Mouse (Mus musculus) ES-E14 (cell line): ENCODE data around the gene Isy1. TPM values are rescaled to one million over a fixed set of nuclear protein-coding genes. Genes with fewer than 3 reads are reported as not detected.

ENCODE experiments used
- DNase-seq: peaks from one replicate; pipeline ENCODE4 v3.0.0-alpha.2; 2013; ENCODE audit warnings: low read depth, low spot score
- H3K27ac ChIP-seq: 2 replicates; pipeline ENCODE4 v1.5.1; 2012; ENCODE audit warnings: low read depth, mild to moderate bottlenecking, low read length, moderate library complexity, mixed read lengths; ENCODE audit not compliant: poor library complexity, insufficient read depth, severe bottlenecking
- H3K36me3 ChIP-seq: 2 replicates; pipeline ENCODE4 v1.6.1; 2012; ENCODE audit warnings: mild to moderate bottlenecking, low read length, moderate library complexity, mixed read lengths; ENCODE audit not compliant: control insufficient read depth, poor library complexity, insufficient read depth, severe bottlenecking
- H3K4me1 ChIP-seq, 2 experiments: fragments of 150-350 bp in 1 of 2; sonication (generic) in 1 of 2; 2 replicates each; pipeline ENCODE4 v1.6.1; 2012; ENCODE audit warnings: low read length in 2 of 2, mild to moderate bottlenecking in 1 of 2, mixed read lengths in 1 of 2; ENCODE audit not compliant: control insufficient read depth in 2 of 2, insufficient read depth in 2 of 2, poor library complexity in 1 of 2
- H3K4me3 ChIP-seq, 2 experiments: fragments of 150-350 bp in 1 of 2; sonication (generic) in 1 of 2; 2 replicates each; pipeline ENCODE4 v1.5.1; 2012; ENCODE audit warnings: low read length in 2 of 2, low read depth in 1 of 2, mild to moderate bottlenecking in 1 of 2, mixed read lengths in 1 of 2; ENCODE audit not compliant: insufficient read depth in 1 of 2, poor library complexity in 1 of 2, severe bottlenecking in 1 of 2
- H3K9ac ChIP-seq: 2 replicates; pipeline ENCODE4 v1.6.1; 2012; ENCODE audit warnings: low read depth, mild to moderate bottlenecking, low read length, mixed read lengths; ENCODE audit not compliant: poor library complexity, insufficient read depth, severe bottlenecking
- H3K9me3 ChIP-seq: fragments of 150-350 bp; sonication (generic); 2 replicates; pipeline ENCODE4 v1.6.1; 2012; ENCODE audit warnings: low read depth, mild to moderate bottlenecking, low read length; ENCODE audit not compliant: control insufficient read depth, insufficient read depth
- CHD2 ChIP-seq: IDR thresholded peaks from 2 replicates; pipeline ENCODE4 v1.6.1; 2014; ENCODE audit warnings: mild to moderate bottlenecking, low read depth, low read length, inconsistent platforms
- HCFC1 ChIP-seq: IDR thresholded peaks from 2 replicates; pipeline ENCODE4 v1.6.1; 2012; ENCODE audit warnings: low read length, inconsistent platforms, borderline replicate concordance; ENCODE audit not compliant: insufficient read depth
- MAFK ChIP-seq: IDR thresholded peaks from 2 replicates; pipeline ENCODE4 v1.6.1; 2014; ENCODE audit warnings: mild to moderate bottlenecking, low read depth, low read length, inconsistent platforms; ENCODE audit not compliant: insufficient read depth
- ZC3H11A ChIP-seq: IDR thresholded peaks from 2 replicates; pipeline ENCODE4 v1.6.1; 2012; ENCODE audit warnings: low read depth, mild to moderate bottlenecking, inconsistent platforms, low read length, borderline replicate concordance
- ZNF384 ChIP-seq: IDR thresholded peaks from 2 replicates; pipeline ENCODE4 v1.6.1; 2012; ENCODE audit warnings: low read depth, low read length, inconsistent platforms
- in situ Hi-C, 2 experiments: fragments of 600-800 bp; cut with MboI; formaldehyde crosslinking; loops; one replicate each; pipeline ENCODE4 v1.15.1; 2025; ENCODE audit warnings: low sequenced_read_pairs in 2 of 2, inconsistent platforms in 1 of 2; ENCODE audit not compliant: unreplicated experiment in 2 of 2
- total RNA-seq: library from RNA; depleted of rRNA; stranded (reverse); fragments of 300-350 nt; gene quantifications from 2 replicates; pipeline ENCODE4 v1.2.3, GENCODE M21; 2012

Gene Isy1
- total RNA-seq, 1 experiment, result 48.8 TPM

GRCm38 (mm10) chr6:87882221-87882620 lies 43.6 kb upstream of the Isy1 start:
- H3K27ac ChIP-seq, result no peak overlapping the region
- DNase-seq, result no peak
- no peak overlapping the region for H3K4me3 ChIP-seq
- TF ChIP-seq MAFK (no peak), CHD2 (no peak), ZNF384 (no peak), HCFC1 (no peak), ZC3H11A (no peak)
- no peak overlapping the region for H3K9ac ChIP-seq
- H3K36me3 ChIP-seq, result no peaks in the 10 kb centered on the region
- no peaks in the 10 kb centered on the region for H3K4me1 ChIP-seq
- H3K9me3 ChIP-seq, result no peaks in the 10 kb centered on the region
- in situ Hi-C loops, result no loop called here

GRCm38 (mm10) chr6:87879628-87880027 lies 41.0 kb upstream of the Isy1 start:
- Histone ChIP-seq H3K36me3 (no peaks in the 10 kb centered on the region), H3K4me3 (no peak overlapping the region), H3K4me1 (peaks cover 0 to 3% of the 10 kb centered on the region in 2 experiments; a peak in 2 of 4 replicates), H3K27ac (no peak overlapping the region), H3K9ac (no peak overlapping the region), H3K9me3 (no peaks in the 10 kb centered on the region)
- in situ Hi-C loops, result no loop called here
- DNase-seq, result no peak
- TF ChIP-seq ZNF384 (no peak), HCFC1 (no peak), ZC3H11A (no peak), MAFK (no peak), CHD2 (no peak)

GRCm38 (mm10) chr6:87879010-87879409 lies 40.4 kb upstream of the Isy1 start:
- Histone ChIP-seq H3K36me3 (no peaks in the 10 kb centered on the region), H3K27ac (no peak overlapping the region), H3K4me3 (no peak overlapping the region), H3K9ac (no peak overlapping the region), H3K9me3 (no peaks in the 10 kb centered on the region), H3K4me1 (peaks cover 0 to 3% of the 10 kb centered on the region in 2 experiments; a peak in 2 of 4 replicates)
- TF ChIP-seq ZNF384, result no peak
- no peak for TF ChIP-seq HCFC1
- no peak for TF ChIP-seq CHD2
- no peak for TF ChIP-seq MAFK
- no peak for TF ChIP-seq ZC3H11A
- in situ Hi-C loops, result no loop called here
- no peak for DNase-seq

- in situ Hi-C loops, result no loop called here
- H3K36me3 ChIP-seq, result no peaks in the 10 kb centered on the region
- DNase-seq, result peak; percentile 24
- H3K9me3 ChIP-seq, result no peaks in the 10 kb centered on the region
- no peak overlapping the region for H3K27ac ChIP-seq
- peaks cover 0 to 3% of the 10 kb centered on the region in 2 experiments; a peak in 2 of 4 replicates for H3K4me1 ChIP-seq
- H3K4me3 ChIP-seq, result peak overlapping the region in 1 of 2 experiments; percentile 53; a peak in 2 of 4 replicates
- peak overlapping the region; percentile 36; the same call in 1 of the 2 replicates for H3K9ac ChIP-seq
- no peak for TF ChIP-seq CHD2
- no peak for TF ChIP-seq ZNF384
- no peak for TF ChIP-seq ZC3H11A
- TF ChIP-seq HCFC1, result no peak
- TF ChIP-seq MAFK, result no peak
Observed at GRCm38 (mm10) chr6:87876068-87876643, 37.6 kb upstream of the Isy1 start.
